Mouse (Mus musculus): ENCODE measurements around the gene Prss56. TPM values are rescaled to one million over a fixed set of nuclear protein-coding genes. Genes with fewer than 3 reads are reported as not detected.

The Prss56 gene
- polyA plus RNA-seq, 1 experiment: 1.3 TPM

- TF ChIP-seq CTCF (IDR thresholded peaks at IDR 0.05; ENCODE audit: borderline replicate concordance, extremely low read depth, insufficient read depth, insufficient read length) (peak; percentile 23; the same call in 1 of the 2 replicates), POLR2A (IDR thresholded peaks at IDR 0.05; ENCODE audit: borderline replicate concordance, extremely low read depth, insufficient read depth, insufficient read length, poor library complexity, severe bottlenecking) (no peak)
- no peak for DNase-seq (ENCODE audit: low read depth)
These were observed 23.2 kb downstream of the Prss56 start for GRCm38 (mm10) chr1:87206339-87206738.

GRCm38 (mm10) chr1:87211431-87211830 lies 28.3 kb downstream of the Prss56 start:
- DNase-seq (ENCODE audit: low read depth): no peak
- no peak for TF ChIP-seq POLR2A (IDR thresholded peaks at IDR 0.05; ENCODE audit: borderline replicate concordance, extremely low read depth, insufficient read depth, insufficient read length, poor library complexity, severe bottlenecking)
- TF ChIP-seq CTCF (IDR thresholded peaks at IDR 0.05; ENCODE audit: borderline replicate concordance, extremely low read depth, insufficient read depth, insufficient read length): no peak

- TF ChIP-seq CTCF (IDR thresholded peaks at IDR 0.05; ENCODE audit: borderline replicate concordance, extremely low read depth, insufficient read depth, insufficient read length) (no peak), POLR2A (IDR thresholded peaks at IDR 0.05; ENCODE audit: borderline replicate concordance, extremely low read depth, insufficient read depth, insufficient read length, poor library complexity, severe bottlenecking) (peak; percentile 78)
- DNase-seq (ENCODE audit: low read depth): peak; percentile 98
These were observed 30.9 kb downstream of the Prss56 start, which contains the start of gene Eif4e2 for GRCm38 (mm10) chr1:87213735-87214704. Eif4e2 (plus strand) TSS chr1:87213914.

- no peak for DNase-seq (ENCODE audit: low read depth)
- TF ChIP-seq CTCF (IDR thresholded peaks at IDR 0.05; ENCODE audit: borderline replicate concordance, extremely low read depth, insufficient read depth, insufficient read length): no peak
- TF ChIP-seq POLR2A (IDR thresholded peaks at IDR 0.05; ENCODE audit: borderline replicate concordance, extremely low read depth, insufficient read depth, insufficient read length, poor library complexity, severe bottlenecking): no peak
These were observed 31.6 kb downstream of the Prss56 start for GRCm38 (mm10) chr1:87214748-87215147.

GRCm38 (mm10) chr1:87217938-87218337 lies 34.8 kb downstream of the Prss56 start:
- DNase-seq (ENCODE audit: low read depth): peak; percentile 22
- TF ChIP-seq CTCF (IDR thresholded peaks at IDR 0.05; ENCODE audit: borderline replicate concordance, extremely low read depth, insufficient read depth, insufficient read length) (peak; percentile 58; the same call in 1 of the 2 replicates), POLR2A (IDR thresholded peaks at IDR 0.05; ENCODE audit: borderline replicate concordance, extremely low read depth, insufficient read depth, insufficient read length, poor library complexity, severe bottlenecking) (no peak)

GRCm38 (mm10) chr1:87225739-87226138 lies 42.6 kb downstream of the Prss56 start:
- DNase-seq (ENCODE audit: low read depth): no peak
- no peak for TF ChIP-seq CTCF (IDR thresholded peaks at IDR 0.05; ENCODE audit: borderline replicate concordance, extremely low read depth, insufficient read depth, insufficient read length)
- no peak for TF ChIP-seq POLR2A (IDR thresholded peaks at IDR 0.05; ENCODE audit: borderline replicate concordance, extremely low read depth, insufficient read depth, insufficient read length, poor library complexity, severe bottlenecking)

GRCm38 (mm10) chr1:87226409-87227159 lies 43.5 kb downstream of the Prss56 start:
- no peak for DNase-seq (ENCODE audit: low read depth)
- TF ChIP-seq POLR2A (IDR thresholded peaks at IDR 0.05; ENCODE audit: borderline replicate concordance, extremely low read depth, insufficient read depth, insufficient read length, poor library complexity, severe bottlenecking) (no peak), CTCF (IDR thresholded peaks at IDR 0.05; ENCODE audit: borderline replicate concordance, extremely low read depth, insufficient read depth, insufficient read length) (no peak)

GRCm38 (mm10) chr1:87227160-87227550 lies 44.0 kb downstream of the Prss56 start:
- peak; percentile 12 for DNase-seq (ENCODE audit: low read depth)
- no peak for TF ChIP-seq CTCF (IDR thresholded peaks at IDR 0.05; ENCODE audit: borderline replicate concordance, extremely low read depth, insufficient read depth, insufficient read length)
- no peak for TF ChIP-seq POLR2A (IDR thresholded peaks at IDR 0.05; ENCODE audit: borderline replicate concordance, extremely low read depth, insufficient read depth, insufficient read length, poor library complexity, severe bottlenecking)

GRCm38 (mm10) chr1:87230606-87231005 lies 47.5 kb downstream of the Prss56 start:
- TF ChIP-seq POLR2A (IDR thresholded peaks at IDR 0.05; ENCODE audit: borderline replicate concordance, extremely low read depth, insufficient read depth, insufficient read length, poor library complexity, severe bottlenecking): no peak
- DNase-seq (ENCODE audit: low read depth): no peak

- TF ChIP-seq POLR2A (IDR thresholded peaks at IDR 0.05; ENCODE audit: borderline replicate concordance, extremely low read depth, insufficient read depth, insufficient read length, poor library complexity, severe bottlenecking) (no peak), CTCF (IDR thresholded peaks at IDR 0.05; ENCODE audit: borderline replicate concordance, extremely low read depth, insufficient read depth, insufficient read length) (no peak)
- DNase-seq (ENCODE audit: low read depth): no peak
These were observed 49.1 kb downstream of the Prss56 start for GRCm38 (mm10) chr1:87232197-87232596.

Other genes starting within 250 kb of the Prss56 start
- not detected in 2 replicates for gene Alppl2, start 93.4 kb upstream of the Prss56 start, polyA plus RNA-seq (2012; rRNA removed)
- gene Alpi, start 81.7 kb upstream of the Prss56 start, polyA plus RNA-seq (2012; rRNA removed): 0.06 TPM in 1 of 2 replicates, not detected in the other
- 0.05 TPM in 1 of 2 replicates, not detected in the other for gene Akp3, start 58.3 kb upstream of the Prss56 start, polyA plus RNA-seq (2012; rRNA removed)
- 49.0 and 57.3 TPM in 2 replicates for gene Ecel1, start 26.8 kb upstream of the Prss56 start, polyA plus RNA-seq (2012; rRNA removed)
- 0.07 and 0.14 TPM in 2 replicates for gene Chrnd, start 7.3 kb downstream of the Prss56 start, polyA plus RNA-seq (2012; rRNA removed)
- gene Chrng, start 21.3 kb downstream of the Prss56 start, polyA plus RNA-seq (2012; rRNA removed): 0.16 and 0.85 TPM in 2 replicates
- gene Eif4e2, start 30.6 kb downstream of the Prss56 start, polyA plus RNA-seq (2012; rRNA removed): 52.7 and 79.7 TPM in 2 replicates
- gene Efhd1, start 81.0 kb downstream of the Prss56 start, polyA plus RNA-seq (2012; rRNA removed): 1.2 and 1.5 TPM in 2 replicates
- 58.2 and 75.1 TPM in 2 replicates for gene Gigyf2, start 143.7 kb downstream of the Prss56 start, polyA plus RNA-seq (2012; rRNA removed)
- gene Kcnj13, start 211.4 kb downstream of the Prss56 start, polyA plus RNA-seq (2012; rRNA removed): 2.7 and 6.8 TPM in 2 replicates

All from brain, embryonic 14.5 days (tissue).